Mouse (Mus musculus): Measurements from ENCODE around the gene Gm28047.

GRCm38 (mm10) chr15:102544801-102545200, 80.1 kb downstream of the Gm28047 start:
- TF ChIP-seq POLR2A (IDR thresholded peaks at IDR 0.05; ENCODE audit: insufficient read depth, low read depth, low read length) (no peak), CTCF (IDR thresholded peaks at IDR 0.05; ENCODE audit: insufficient read depth, low read depth, low read length) (no peak)

Data from olfactory bulb, adult 2 months (tissue).